Mouse (Mus musculus): ENCODE data around the gene Klhl3. TPM values are rescaled to one million over a fixed set of nuclear protein-coding genes. Genes with fewer than 3 reads are reported as not detected.

The Klhl3 gene
- polyA plus RNA-seq, 1 experiment from 2014 or later: 10.7 TPM

DNA sequence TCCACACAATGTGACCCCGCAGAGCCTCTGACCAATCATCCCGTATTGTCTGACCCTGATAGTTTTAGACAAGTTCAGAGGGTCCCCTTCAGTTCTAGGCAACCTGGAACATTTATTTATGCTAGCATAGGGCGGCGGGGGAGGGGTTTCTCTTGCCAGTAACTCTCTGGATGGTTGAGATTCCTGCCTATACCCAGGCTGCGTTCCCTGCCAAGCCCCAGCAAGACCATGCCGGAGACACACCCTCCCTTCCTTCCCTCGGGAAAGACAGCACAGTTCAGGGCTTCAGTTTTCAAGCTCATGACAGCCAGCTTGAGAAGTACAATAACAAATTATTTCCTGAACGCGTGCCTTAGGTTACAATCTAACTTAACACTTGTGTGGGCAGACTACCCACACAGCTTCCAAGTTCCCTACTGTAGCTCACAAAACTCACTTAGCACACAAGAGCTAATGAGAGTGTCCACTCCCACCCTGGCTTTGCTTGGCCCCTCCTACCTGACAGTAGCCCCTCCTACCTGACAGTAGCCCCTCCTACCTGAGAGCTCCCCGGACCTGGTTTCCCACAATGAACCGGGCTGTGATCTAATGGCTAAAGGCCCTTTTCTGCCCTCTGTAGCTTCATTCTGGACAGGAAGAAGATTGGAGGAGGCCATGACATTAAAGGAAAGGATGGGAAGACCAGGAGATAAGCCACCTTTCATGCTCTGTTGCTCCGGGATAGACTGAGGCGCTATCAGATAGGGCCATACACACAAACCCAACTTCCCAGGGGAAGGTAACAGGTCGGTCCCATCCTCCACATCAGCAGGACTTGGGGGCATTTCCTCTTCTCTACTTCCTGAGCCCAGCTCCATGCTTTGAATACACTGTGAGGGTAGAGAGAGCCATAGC, 46.6 kb downstream of the Klhl3 start:
- DNase-seq (ENCODE audit: low spot score) (peak; percentile 71), ATAC-seq (replicated peaks; ENCODE audit: low FRiP score, low read depth) (peak; percentile 51)
- H3K9ac ChIP-seq (ENCODE audit: low read depth, low read length): no peak overlapping the region; the same call in 1 of the 2 replicates
- H3K9me3 ChIP-seq (replicated peaks; ENCODE audit: low read length): no peaks in the 10 kb centered on the region
- no peak for TF ChIP-seq CTCF (IDR thresholded peaks at IDR 0.05; ENCODE audit: low read depth)
- no peaks in the 10 kb centered on the region for H3K27me3 ChIP-seq (ENCODE audit: insufficient read depth, low read length)
- peak overlapping the region; percentile 36 for H3K4me2 ChIP-seq (ENCODE audit: low read length)
- H3K36me3 ChIP-seq (ENCODE audit: insufficient read depth, low read length): 0 out of 2 replicates have a peak, but pooled peaks cover 8% of the 10 kb centered on the region
- peak overlapping the region; percentile 96 for H3K27ac ChIP-seq
- 30% methylated on average over 14 of the region's 14 CpGs for WGBS
- H3K4me1 ChIP-seq (replicated peaks; ENCODE audit: insufficient read depth, low read length): peaks cover 35% of the 10 kb centered on the region
- H3K4me3 ChIP-seq (replicated peaks; ENCODE audit: low read depth, low read length): no peak overlapping the region

DNA sequence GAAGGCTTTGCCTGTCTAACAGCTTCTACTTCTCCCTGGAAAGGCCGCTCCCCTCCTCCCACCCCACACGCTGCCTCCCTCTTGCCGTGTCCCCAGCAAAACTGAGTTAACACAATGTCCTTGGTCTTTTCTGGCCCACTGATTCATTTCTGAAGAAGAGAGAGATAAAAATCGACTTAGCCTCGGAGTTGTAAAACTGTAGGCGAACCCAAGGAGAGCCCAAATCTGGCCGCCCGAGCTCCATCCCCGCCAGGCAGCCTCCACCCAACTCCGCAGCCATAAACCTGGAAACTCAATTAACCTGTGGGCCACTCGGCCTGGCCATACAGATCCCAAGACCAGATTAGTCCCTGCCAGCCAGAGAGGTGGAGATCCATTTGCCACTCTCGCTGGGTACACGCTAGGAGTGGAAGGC, 47.3 kb downstream of the Klhl3 start:
- no peaks in the 10 kb centered on the region for H3K27me3 ChIP-seq (ENCODE audit: insufficient read depth, low read length)
- ATAC-seq (replicated peaks; ENCODE audit: low FRiP score, low read depth) (no peak; the same call in 1 of the 2 replicates), DNase-seq (ENCODE audit: low spot score) (no peak)
- no peak overlapping the region for H3K9ac ChIP-seq (ENCODE audit: low read depth, low read length)
- peak overlapping the region; percentile 36; the same call in 1 of the 2 replicates for H3K4me2 ChIP-seq (ENCODE audit: low read length)
- peaks cover 35% of the 10 kb centered on the region for H3K4me1 ChIP-seq (replicated peaks; ENCODE audit: insufficient read depth, low read length)
- 41% methylated on average over 13 of the region's 13 CpGs for WGBS
- H3K36me3 ChIP-seq (ENCODE audit: insufficient read depth, low read length): 0 out of 2 replicates have a peak, but pooled peaks cover 8% of the 10 kb centered on the region
- no peaks in the 10 kb centered on the region for H3K9me3 ChIP-seq (replicated peaks; ENCODE audit: low read length)
- no peak for TF ChIP-seq CTCF (IDR thresholded peaks at IDR 0.05; ENCODE audit: low read depth)
- H3K4me3 ChIP-seq (replicated peaks; ENCODE audit: low read depth, low read length): no peak overlapping the region
- H3K27ac ChIP-seq: peak overlapping the region; percentile 96

DNA sequence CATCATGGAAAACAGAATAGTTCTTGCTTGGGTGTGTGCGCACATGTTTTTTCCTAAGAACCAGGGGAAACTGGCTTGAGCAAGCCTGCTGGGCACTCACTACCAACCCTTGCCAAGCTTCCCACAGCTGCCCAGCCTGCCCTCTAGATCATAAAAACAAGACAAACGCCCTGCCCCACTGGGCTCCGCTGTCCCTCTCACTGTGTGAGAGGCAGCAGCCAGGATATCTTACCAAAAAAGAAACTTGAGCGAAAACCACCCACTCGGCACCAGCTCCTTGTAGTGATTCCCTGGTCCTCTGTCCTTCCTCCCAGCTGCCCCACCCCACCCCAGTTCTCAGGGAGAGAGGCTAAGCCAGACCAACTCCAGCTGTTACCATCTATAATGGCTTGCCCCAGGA, 48.1 kb downstream of the Klhl3 start:
- no peaks in the 10 kb centered on the region for H3K9me3 ChIP-seq (replicated peaks; ENCODE audit: low read length)
- DNase-seq (ENCODE audit: low spot score) (peak; percentile 34), ATAC-seq (replicated peaks; ENCODE audit: low FRiP score, low read depth) (no peak)
- 50% methylated on average over 5 of the region's 5 CpGs for WGBS
- H3K4me3 ChIP-seq (replicated peaks; ENCODE audit: low read depth, low read length): no peak overlapping the region
- H3K4me1 ChIP-seq (replicated peaks; ENCODE audit: insufficient read depth, low read length): peaks cover 35% of the 10 kb centered on the region
- H3K4me2 ChIP-seq (ENCODE audit: low read length): no peak overlapping the region
- H3K9ac ChIP-seq (ENCODE audit: low read depth, low read length): no peak overlapping the region
- H3K27ac ChIP-seq: peak overlapping the region; percentile 96
- no peaks in the 10 kb centered on the region for H3K27me3 ChIP-seq (ENCODE audit: insufficient read depth, low read length)
- no peak for TF ChIP-seq CTCF (IDR thresholded peaks at IDR 0.05; ENCODE audit: low read depth)
- 0 out of 2 replicates have a peak, but pooled peaks cover 8% of the 10 kb centered on the region for H3K36me3 ChIP-seq (ENCODE audit: insufficient read depth, low read length)

DNA sequence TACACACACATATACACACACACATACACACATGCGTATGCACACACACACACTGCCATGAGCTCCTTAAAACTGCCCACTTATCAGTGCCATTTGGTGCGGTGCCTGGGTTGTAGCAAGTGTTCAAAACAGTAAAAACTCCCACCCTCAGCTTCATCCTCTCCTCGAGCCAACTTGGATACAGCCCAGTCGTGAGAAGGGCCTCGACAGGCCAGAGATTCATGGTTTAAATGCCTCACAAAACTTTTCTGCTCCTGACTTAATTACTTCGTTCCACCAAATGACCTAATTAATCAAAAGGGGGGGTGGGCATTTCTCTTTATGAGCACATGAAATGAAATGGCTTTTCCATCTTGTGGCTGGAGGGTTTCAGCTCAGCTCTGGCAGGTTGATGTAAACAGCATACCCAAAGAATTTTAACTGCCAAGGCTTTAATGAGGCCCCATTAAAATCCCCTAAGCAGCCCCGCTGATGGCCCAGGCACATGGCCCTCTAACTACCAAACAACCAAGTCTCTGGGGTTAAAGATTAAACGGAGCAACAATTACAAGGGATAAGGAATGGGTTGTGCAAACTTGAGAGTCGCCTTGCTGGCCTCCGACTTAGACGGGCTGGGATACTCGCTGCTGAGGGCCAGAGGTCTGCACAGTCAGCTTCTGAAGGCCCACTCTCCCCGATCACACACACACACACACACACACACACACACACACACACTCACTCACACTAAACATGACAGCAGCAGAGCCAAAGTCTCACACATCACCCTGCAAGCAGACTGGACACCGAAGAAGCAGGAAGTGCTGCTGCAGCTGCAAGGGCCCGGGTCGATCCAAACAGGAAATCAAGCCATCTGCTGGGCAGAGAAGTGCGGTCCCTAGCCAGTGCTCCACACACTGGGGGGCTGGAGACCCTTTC, 55.2 kb downstream of the Klhl3 start:
- no peaks in the 10 kb centered on the region for H3K9me3 ChIP-seq (replicated peaks; ENCODE audit: low read length)
- 0 out of 2 replicates have a peak overlapping the region, but pooled peaks have one; percentile 9 for H3K4me2 ChIP-seq (ENCODE audit: low read length)
- H3K27me3 ChIP-seq (ENCODE audit: insufficient read depth, low read length): no peaks in the 10 kb centered on the region
- H3K36me3 ChIP-seq (ENCODE audit: insufficient read depth, low read length): 0 out of 2 replicates have a peak, but pooled peaks cover 8% of the 10 kb centered on the region
- peaks cover 8% of the 10 kb centered on the region; the same call in 1 of the 2 replicates for H3K4me1 ChIP-seq (replicated peaks; ENCODE audit: insufficient read depth, low read length)
- 13% methylated on average over 17 of the region's 17 CpGs for WGBS
- peak overlapping the region; percentile 87 for H3K27ac ChIP-seq
- peak; percentile 19; the same call in 1 of the 2 replicates for TF ChIP-seq CTCF (IDR thresholded peaks at IDR 0.05; ENCODE audit: low read depth)
- DNase-seq (ENCODE audit: low spot score) (peak; percentile 87), ATAC-seq (replicated peaks; ENCODE audit: low FRiP score, low read depth) (peak; percentile 84)
- no peak overlapping the region for H3K9ac ChIP-seq (ENCODE audit: low read depth, low read length)
- H3K4me3 ChIP-seq (replicated peaks; ENCODE audit: low read depth, low read length): no peak overlapping the region

DNA sequence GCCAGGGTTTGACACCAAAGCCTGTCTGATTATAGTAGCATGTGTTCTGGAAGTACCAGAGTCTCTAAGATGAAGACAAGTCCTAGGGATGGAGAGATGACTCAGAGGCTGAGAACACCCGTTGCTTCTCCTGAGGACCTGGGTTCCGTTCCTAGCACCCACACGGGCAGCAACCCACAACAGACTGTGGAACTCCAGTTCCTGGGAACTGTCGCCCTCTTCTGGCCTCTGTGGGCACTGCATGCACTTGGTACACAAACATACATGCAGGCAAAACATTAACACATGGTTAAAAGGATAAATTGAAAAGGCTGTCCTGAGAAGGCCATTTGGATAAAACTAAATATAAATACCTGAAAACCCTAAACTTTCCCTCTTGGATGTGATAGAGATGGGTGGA, 56.8 kb downstream of the Klhl3 start:
- Histone ChIP-seq H3K27ac (no peak overlapping the region), H3K4me3 (replicated peaks; ENCODE audit: low read depth, low read length) (no peak overlapping the region), H3K4me2 (ENCODE audit: low read length) (no peak overlapping the region), H3K36me3 (ENCODE audit: insufficient read depth, low read length) (no peaks in the 10 kb centered on the region), H3K9ac (ENCODE audit: low read depth, low read length) (no peak overlapping the region), H3K4me1 (replicated peaks; ENCODE audit: insufficient read depth, low read length) (peaks cover 8% of the 10 kb centered on the region; the same call in 1 of the 2 replicates), H3K9me3 (replicated peaks; ENCODE audit: low read length) (no peaks in the 10 kb centered on the region), H3K27me3 (ENCODE audit: insufficient read depth, low read length) (no peaks in the 10 kb centered on the region)
- ATAC-seq (replicated peaks; ENCODE audit: low FRiP score, low read depth) (no peak), DNase-seq (ENCODE audit: low spot score) (no peak)
- peak; percentile 57 for TF ChIP-seq CTCF (IDR thresholded peaks at IDR 0.05; ENCODE audit: low read depth)
- WGBS: 92% methylated on average over 4 of the region's 4 CpGs

DNA sequence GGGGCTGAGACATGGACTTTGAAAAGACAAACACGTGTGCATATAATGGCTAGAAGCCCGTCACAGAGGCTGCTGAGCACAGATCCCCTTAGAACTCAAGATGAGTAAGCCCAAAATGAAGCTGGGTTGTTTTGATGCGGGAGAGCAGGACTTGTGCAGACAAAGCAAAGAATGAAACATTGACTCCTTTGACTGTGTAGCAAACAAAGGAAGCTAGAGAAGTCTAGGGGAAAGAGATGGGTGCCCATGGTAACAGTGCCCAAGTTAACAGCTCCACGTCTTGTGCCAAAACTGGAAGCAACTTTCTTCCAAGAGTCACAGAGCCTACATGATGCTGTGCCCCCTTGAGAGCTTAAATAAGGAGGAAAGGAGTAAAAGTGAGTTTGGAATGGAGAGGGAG, 59.8 kb downstream of the Klhl3 start:
- 0 out of 2 replicates have a peak, but pooled peaks cover 8% of the 10 kb centered on the region for H3K4me1 ChIP-seq (replicated peaks; ENCODE audit: insufficient read depth, low read length)
- WGBS: 88% methylated on average over 4 of the region's 4 CpGs
- no peak for DNase-seq (ENCODE audit: low spot score)
- TF ChIP-seq CTCF (IDR thresholded peaks at IDR 0.05; ENCODE audit: low read depth): no peak
- H3K4me3 ChIP-seq (replicated peaks; ENCODE audit: low read depth, low read length): no peak overlapping the region
- H3K4me2 ChIP-seq (ENCODE audit: low read length): no peak overlapping the region
- no peak for ATAC-seq (replicated peaks; ENCODE audit: low FRiP score, low read depth)
- H3K9me3 ChIP-seq (replicated peaks; ENCODE audit: low read length): no peaks in the 10 kb centered on the region
- H3K27ac ChIP-seq: no peak overlapping the region
- no peaks in the 10 kb centered on the region for H3K36me3 ChIP-seq (ENCODE audit: insufficient read depth, low read length)
- no peaks in the 10 kb centered on the region for H3K27me3 ChIP-seq (ENCODE audit: insufficient read depth, low read length)
- H3K9ac ChIP-seq (ENCODE audit: low read depth, low read length): no peak overlapping the region
